Mouse (Mus musculus): ENCODE data around the gene Tmod1. TPM values are rescaled to one million over a fixed set of nuclear protein-coding genes. Genes with fewer than 3 reads are reported as not detected.
A peak's percentile ranks its signal among the peaks of the same experiment; 100 is the strongest.

The Tmod1 gene
- total and polyA plus RNA-seq, 2 experiments from 2014 or later: 163 to 224 TPM

DNA sequence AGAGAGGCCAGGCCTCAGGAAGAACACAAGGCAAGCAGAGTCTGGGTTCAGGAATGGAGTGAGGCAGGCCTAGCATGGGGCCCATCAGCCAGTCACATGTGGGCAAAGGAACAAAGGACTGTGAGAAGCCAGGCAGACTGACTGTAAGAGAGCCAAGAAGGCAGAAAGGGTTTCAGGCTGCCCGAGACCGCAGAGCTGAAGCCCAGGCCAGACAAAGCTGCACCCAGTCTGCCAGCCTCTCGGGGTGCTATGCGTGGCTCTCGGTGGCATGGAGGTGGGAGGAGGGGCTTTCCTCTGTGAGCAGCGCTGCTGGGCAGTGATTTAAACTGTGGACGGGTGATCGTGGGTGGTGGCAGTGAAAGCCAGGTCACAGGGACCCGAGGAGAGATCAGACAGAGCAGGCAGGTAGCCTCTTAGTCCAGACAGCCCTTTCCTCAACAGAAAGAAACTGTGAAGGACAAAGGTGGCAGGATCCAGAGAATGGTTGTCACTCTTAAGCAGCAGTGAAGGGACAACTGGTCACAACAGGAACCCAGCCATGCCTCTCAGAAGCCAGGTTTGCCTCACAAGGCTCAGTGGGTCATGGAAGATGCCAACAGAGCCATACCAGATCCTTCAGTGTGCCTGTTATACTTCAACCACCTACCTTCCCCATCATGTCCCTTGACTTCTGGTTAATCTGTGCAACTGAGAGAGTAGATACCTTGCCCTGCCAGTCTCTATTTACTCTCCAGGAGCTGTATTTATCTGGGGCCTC lies 45.9 kb downstream of the Tmod1 start:
- 62% methylated on average over 9 of the region's 9 CpGs for WGBS
- Histone ChIP-seq H3K9ac (replicated peaks; ENCODE audit: low read depth, low read length) (0 out of 2 replicates have a peak overlapping the region, but pooled peaks have one; percentile 21), H3K4me3 (ENCODE audit: low read depth, low read length) (no peak overlapping the region), H3K9me3 (replicated peaks; ENCODE audit: control insufficient read depth, low read length) (no peaks in the 10 kb centered on the region), H3K27me3 (ENCODE audit: control insufficient read depth, insufficient read depth, low read length) (no peaks in the 10 kb centered on the region), H3K27ac (ENCODE audit: low read depth) (peak overlapping the region; percentile 26), H3K4me2 (ENCODE audit: low read depth, low read length) (no peak overlapping the region), H3K4me1 (ENCODE audit: control insufficient read depth, insufficient read depth) (peaks cover 32% of the 10 kb centered on the region), H3K36me3 (replicated peaks; ENCODE audit: control insufficient read depth, insufficient read depth, low read length) (peaks cover 49% of the 10 kb centered on the region)
- DNase-seq (ENCODE audit: low spot score): no peak
- no peak for ATAC-seq (ENCODE audit: insufficient read depth, low read depth)
- no peak for TF ChIP-seq CTCF (IDR thresholded peaks at IDR 0.05; ENCODE audit: low read depth)
- no peak for TF ChIP-seq EP300 (IDR thresholded peaks at IDR 0.05; ENCODE audit: low read depth)

GRCm38 (mm10) chr4:46085223-46085811 lies 46.6 kb downstream of the Tmod1 start:
- ATAC-seq (ENCODE audit: insufficient read depth, low read depth): 0 out of 2 replicates have a peak, but pooled peaks have one; percentile 22
- Histone ChIP-seq H3K27me3 (ENCODE audit: control insufficient read depth, insufficient read depth, low read length) (no peaks in the 10 kb centered on the region), H3K9me3 (replicated peaks; ENCODE audit: control insufficient read depth, low read length) (no peaks in the 10 kb centered on the region), H3K4me3 (ENCODE audit: low read depth, low read length) (no peak overlapping the region), H3K9ac (replicated peaks; ENCODE audit: low read depth, low read length) (no peak overlapping the region), H3K27ac (ENCODE audit: low read depth) (peak overlapping the region; percentile 26; the same call in 1 of the 2 replicates), H3K36me3 (replicated peaks; ENCODE audit: control insufficient read depth, insufficient read depth, low read length) (peaks cover 49% of the 10 kb centered on the region), H3K4me1 (ENCODE audit: control insufficient read depth, insufficient read depth) (peaks cover 32% of the 10 kb centered on the region), H3K4me2 (ENCODE audit: low read depth, low read length) (no peak overlapping the region)
- 55% methylated on average over 9 of the region's 9 CpGs for WGBS
- no peak for TF ChIP-seq EP300 (IDR thresholded peaks at IDR 0.05; ENCODE audit: low read depth)
- no peak for TF ChIP-seq CTCF (IDR thresholded peaks at IDR 0.05; ENCODE audit: low read depth)
- DNase-seq (ENCODE audit: low spot score): no peak

- Histone ChIP-seq H3K4me1 (ENCODE audit: control insufficient read depth, insufficient read depth) (peaks cover 25% of the 10 kb centered on the region), H3K27ac (ENCODE audit: low read depth) (peak overlapping the region; percentile 77), H3K9me3 (replicated peaks; ENCODE audit: control insufficient read depth, low read length) (no peaks in the 10 kb centered on the region), H3K9ac (replicated peaks; ENCODE audit: low read depth, low read length) (no peak overlapping the region), H3K36me3 (replicated peaks; ENCODE audit: control insufficient read depth, insufficient read depth, low read length) (peaks cover 63% of the 10 kb centered on the region), H3K4me3 (ENCODE audit: low read depth, low read length) (no peak overlapping the region), H3K4me2 (ENCODE audit: low read depth, low read length) (no peak overlapping the region), H3K27me3 (ENCODE audit: control insufficient read depth, insufficient read depth, low read length) (no peaks in the 10 kb centered on the region)
- no peak for DNase-seq (ENCODE audit: low spot score)
- ATAC-seq (ENCODE audit: insufficient read depth, low read depth): no peak
- TF ChIP-seq EP300 (IDR thresholded peaks at IDR 0.05; ENCODE audit: low read depth): no peak
- TF ChIP-seq CTCF (IDR thresholded peaks at IDR 0.05; ENCODE audit: low read depth): no peak
- WGBS: 55% methylated on average over 17 of the region's 18 CpGs
Observed at GRCm38 (mm10) chr4:46086718-46087426, 48.1 kb downstream of the Tmod1 start.

DNA sequence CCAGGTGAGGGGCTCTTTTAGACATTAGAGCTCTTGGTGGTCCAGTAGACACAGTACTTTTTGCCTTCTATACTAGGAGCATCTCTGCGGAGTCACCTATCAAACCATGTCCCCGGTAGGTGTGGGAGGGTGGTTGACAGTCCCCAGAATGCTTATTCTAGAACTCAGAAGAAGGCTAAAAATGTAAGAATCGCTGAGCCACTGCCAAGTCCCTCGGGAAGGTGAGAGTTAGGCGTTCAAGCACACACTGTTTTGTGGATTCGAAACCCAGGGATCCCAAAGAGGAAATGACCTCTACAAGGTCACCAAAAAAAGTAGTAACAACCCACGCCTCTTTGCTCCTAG lies 48.7 kb downstream of the Tmod1 start:
- H3K9me3 ChIP-seq (replicated peaks; ENCODE audit: control insufficient read depth, low read length): no peaks in the 10 kb centered on the region
- peak overlapping the region; percentile 77 for H3K27ac ChIP-seq (ENCODE audit: low read depth)
- H3K9ac ChIP-seq (replicated peaks; ENCODE audit: low read depth, low read length): no peak overlapping the region
- peaks cover 68% of the 10 kb centered on the region for H3K36me3 ChIP-seq (replicated peaks; ENCODE audit: control insufficient read depth, insufficient read depth, low read length)
- 28% methylated on average over 7 of the region's 7 CpGs for WGBS
- H3K27me3 ChIP-seq (ENCODE audit: control insufficient read depth, insufficient read depth, low read length): no peaks in the 10 kb centered on the region
- H3K4me1 ChIP-seq (ENCODE audit: control insufficient read depth, insufficient read depth): peaks cover 25% of the 10 kb centered on the region
- ATAC-seq (ENCODE audit: insufficient read depth, low read depth): no peak
- no peak overlapping the region for H3K4me2 ChIP-seq (ENCODE audit: low read depth, low read length)
- TF ChIP-seq CTCF (IDR thresholded peaks at IDR 0.05; ENCODE audit: low read depth): no peak
- no peak for TF ChIP-seq EP300 (IDR thresholded peaks at IDR 0.05; ENCODE audit: low read depth)
- H3K4me3 ChIP-seq (ENCODE audit: low read depth, low read length): no peak overlapping the region
- DNase-seq (ENCODE audit: low spot score): no peak

GRCm38 (mm10) chr4:46087852-46088251 lies 49.1 kb downstream of the Tmod1 start:
- no peak for TF ChIP-seq CTCF (IDR thresholded peaks at IDR 0.05; ENCODE audit: low read depth)
- no peak for TF ChIP-seq EP300 (IDR thresholded peaks at IDR 0.05; ENCODE audit: low read depth)
- Histone ChIP-seq H3K27me3 (ENCODE audit: control insufficient read depth, insufficient read depth, low read length) (no peaks in the 10 kb centered on the region), H3K36me3 (replicated peaks; ENCODE audit: control insufficient read depth, insufficient read depth, low read length) (peaks cover 73% of the 10 kb centered on the region), H3K4me3 (ENCODE audit: low read depth, low read length) (no peak overlapping the region), H3K4me2 (ENCODE audit: low read depth, low read length) (no peak overlapping the region), H3K9ac (replicated peaks; ENCODE audit: low read depth, low read length) (no peak overlapping the region), H3K27ac (ENCODE audit: low read depth) (peak overlapping the region; percentile 77), H3K4me1 (ENCODE audit: control insufficient read depth, insufficient read depth) (peaks cover 25% of the 10 kb centered on the region), H3K9me3 (replicated peaks; ENCODE audit: control insufficient read depth, low read length) (no peaks in the 10 kb centered on the region)
- peak; percentile 69 for DNase-seq (ENCODE audit: low spot score)
- WGBS: 13% methylated on average over 5 of the region's 5 CpGs
- peak; percentile 67; the same call in 1 of the 2 replicates for ATAC-seq (ENCODE audit: insufficient read depth, low read depth)

All from heart, postnatal 0 days (tissue).